Mouse (Mus musculus) heart, postnatal 10 days (tissue): ENCODE data around the gene Ankrd13a. TPM values are rescaled to one million over a fixed set of nuclear protein-coding genes. Genes with fewer than 3 reads are reported as not detected.
"Not testable (repeated sequence)": the region's sequence is repeated elsewhere in the genome, so short reads cannot be mapped to it uniquely, and the experiment has no call there.

ENCODE experiments used
- DNase-seq, 2 experiments: peaks; one replicate each; pipeline ENCODE4 v3.0.0; 2021
- intact Hi-C: fragments of 180-260 bp; cut with DNase I; formaldehyde crosslinking; loops from one replicate; pipeline ENCODE4 v1.15.1; 2025
- microRNA-seq, 2 experiments: library from miRNA; unstranded; fragments of <30 nt; microRNA quantifications; one replicate each; pipeline ENCODE4 v1.2.0; 2022
- total RNA-seq, 2 experiments: library from RNA; stranded (reverse); gene quantifications; 2 replicates each; pipeline ENCODE4 v1.2.3; 2021

Ankrd13a gene
- total RNA-seq, 2 experiments from 2014 or later, result 54.4 to 55.6 TPM

DNA sequence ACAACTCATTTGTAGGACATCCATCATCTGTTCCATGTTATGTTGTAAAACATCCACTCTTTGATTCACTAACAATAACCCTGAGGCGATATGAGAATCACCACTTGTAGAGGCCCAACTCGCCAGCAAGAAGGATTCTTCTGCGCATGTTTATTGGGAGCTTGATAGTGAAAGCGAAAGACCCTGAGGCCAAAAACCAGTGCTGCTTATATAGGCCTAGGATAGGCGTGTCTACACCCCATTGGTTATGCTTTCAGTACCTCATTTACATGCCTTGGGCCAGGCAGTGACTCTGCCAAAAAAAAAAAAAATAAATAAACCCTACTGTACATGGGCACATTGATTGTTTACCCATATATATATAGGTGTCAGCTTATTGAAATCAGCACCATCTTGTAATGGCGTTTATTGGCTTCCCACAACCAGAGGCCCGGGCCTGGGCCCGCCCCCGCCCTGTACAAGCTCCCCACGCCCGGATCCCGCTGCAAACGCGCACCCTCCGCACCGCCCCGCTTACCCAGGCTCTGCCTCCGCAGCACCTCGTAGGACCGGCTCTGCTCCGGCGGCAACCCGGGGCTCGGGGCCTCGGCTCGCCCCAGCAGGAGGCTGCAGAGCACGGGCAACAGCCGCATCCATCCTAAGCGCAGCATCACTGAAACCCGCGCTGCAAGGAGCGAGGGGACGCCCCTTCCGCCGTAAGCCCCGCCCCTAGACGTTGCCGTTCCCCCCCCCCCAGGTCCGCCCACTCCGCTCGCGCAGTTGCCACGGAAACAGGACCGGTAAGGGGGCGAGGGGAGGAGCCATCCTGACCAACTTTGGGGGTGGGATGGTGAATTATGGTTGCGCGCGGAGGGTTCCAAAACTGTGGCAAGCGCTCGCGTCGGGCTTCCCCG is 48.6 kb downstream of the Ankrd13a start, which contains the start of gene 1500011B03Rik:
Gene 1500011B03Rik (minus strand): TSS at position 673 of the 893 bp plus-strand sequence.
- intact Hi-C loops, result no loop called here
- DNase-seq, result peak; percentile 63 to 77

DNA sequence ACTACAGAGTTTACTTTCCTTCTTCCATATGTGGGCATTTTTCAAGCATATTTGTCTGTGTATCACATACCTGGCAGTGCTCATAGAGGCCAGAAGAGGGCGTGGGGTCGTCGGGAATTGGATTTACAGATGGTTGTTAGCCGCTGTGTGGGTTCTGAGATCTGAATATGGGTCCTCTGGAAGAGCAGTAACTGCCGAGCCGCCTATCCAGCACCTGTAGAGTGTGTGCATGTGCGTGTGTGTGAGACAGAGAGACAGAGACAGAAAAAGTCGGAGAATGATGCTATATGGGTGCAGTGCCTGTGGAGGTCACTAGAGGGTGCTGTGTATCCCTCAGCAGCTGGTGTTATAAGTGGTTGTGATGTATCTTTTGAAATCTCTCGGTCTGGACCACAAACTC is 49.7 kb downstream of the Ankrd13a start:
- peak; percentile 45 to 59 for DNase-seq
- intact Hi-C loops, result loop anchor here (1.0 kb wide), 1 partner anchor 78 kb away; no protein-coding TSS in a partner anchor

DNA sequence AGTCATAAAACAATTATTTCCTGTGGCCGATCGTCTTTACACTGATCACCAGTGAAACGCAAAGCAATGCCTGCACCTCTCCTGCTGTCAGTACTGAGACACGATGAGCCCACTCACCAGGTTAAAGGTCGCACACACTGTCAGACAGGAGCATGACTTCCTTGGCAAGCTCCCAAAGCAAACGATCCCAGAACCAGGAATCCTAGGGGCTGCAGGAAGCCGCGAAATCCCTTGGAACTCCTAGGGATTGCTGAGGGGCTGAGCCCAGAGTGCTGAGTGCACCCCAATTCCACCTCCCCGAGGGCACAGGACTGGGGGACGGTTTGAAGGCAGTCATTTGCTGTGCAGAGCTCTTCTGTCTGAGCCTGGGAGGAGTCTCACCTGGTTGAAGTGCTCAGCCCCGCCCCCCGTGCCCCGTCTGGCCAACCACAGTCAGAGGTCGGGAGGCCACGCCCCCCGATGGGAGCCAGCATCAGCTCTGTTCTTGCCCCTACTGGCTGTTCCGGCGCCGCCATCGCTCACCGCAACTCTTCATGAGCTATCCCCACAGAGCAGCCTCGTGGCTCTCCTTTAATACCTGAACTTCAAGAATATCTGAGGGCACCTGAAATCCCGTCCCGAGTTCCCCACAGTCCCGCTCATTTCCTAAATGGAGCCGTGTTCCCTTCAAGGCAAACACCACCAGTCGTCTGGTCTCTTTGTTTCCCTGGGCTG is 51.7 kb downstream of the Ankrd13a start:
- intact Hi-C loops, result no loop called here

DNA sequence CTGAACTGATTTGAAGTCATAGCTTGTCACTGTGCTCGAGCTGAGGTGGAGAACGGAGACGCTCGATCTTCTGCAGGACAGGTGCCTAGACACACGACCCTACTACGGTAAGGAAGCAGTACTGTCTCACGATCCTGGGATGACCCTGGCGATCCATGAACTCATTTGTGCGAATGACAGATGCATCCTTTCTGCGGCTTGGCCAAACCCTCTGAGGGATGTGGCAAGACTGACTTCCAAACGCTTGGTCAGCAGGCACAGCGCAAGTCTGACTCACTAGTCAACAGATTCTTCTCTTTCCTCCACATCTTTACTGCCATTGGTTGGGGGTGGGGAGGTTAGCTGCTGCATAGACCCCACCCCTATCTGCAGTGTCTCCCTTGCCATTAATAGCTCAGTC is 53.0 kb downstream of the Ankrd13a start:
- peak; percentile 21 to 22 for DNase-seq
- intact Hi-C loops, result no loop called here

More for the DNA sequence above, 51.7 kb downstream of the Ankrd13a start:
- peak; percentile 35 to 57 for DNase-seq

DNA sequence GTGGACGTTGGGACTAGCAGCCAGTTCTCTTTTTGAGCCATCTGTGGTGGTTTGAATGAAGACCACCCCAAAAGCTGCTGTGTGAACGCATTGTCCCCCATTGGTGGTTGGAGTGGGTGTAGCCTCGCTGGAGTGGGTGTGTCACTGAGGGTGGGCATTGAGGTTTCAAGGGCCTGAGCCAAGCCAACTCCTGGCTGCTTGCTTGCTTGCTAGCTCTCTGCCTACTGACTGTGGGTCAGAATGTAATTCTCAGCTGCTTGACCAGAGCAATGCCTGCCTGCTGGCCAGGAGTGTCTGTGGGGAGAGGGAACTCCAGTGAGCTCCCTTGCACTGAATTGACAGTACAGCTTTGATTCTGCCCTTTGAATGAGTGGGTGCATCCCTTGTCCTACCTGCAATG is 55.3 kb downstream of the Ankrd13a start:
- intact Hi-C loops, result no loop called here
- DNase-seq, result no peak

DNA sequence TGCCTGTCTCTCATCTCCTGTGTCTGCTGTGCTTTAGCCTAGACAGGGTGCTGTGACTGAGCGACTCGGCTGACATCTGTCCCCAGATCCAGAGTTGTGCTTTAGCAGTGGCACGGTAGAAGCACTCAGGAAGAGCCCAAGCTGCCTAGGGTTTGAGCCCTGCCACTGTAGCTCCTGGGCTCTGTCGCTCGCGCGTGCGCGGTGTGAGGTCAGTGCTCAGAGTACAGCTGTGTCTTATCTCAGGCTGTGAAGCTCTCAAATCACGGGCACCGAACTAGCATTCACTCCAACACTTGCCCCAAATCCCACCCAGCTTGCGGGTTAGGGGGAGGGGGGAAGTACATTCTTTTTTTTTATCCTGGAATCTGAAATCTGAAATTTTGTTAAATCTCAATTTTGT is 62.4 kb downstream of the Ankrd13a start:
- DNase-seq, result no peak
- intact Hi-C loops, result no loop called here

DNA sequence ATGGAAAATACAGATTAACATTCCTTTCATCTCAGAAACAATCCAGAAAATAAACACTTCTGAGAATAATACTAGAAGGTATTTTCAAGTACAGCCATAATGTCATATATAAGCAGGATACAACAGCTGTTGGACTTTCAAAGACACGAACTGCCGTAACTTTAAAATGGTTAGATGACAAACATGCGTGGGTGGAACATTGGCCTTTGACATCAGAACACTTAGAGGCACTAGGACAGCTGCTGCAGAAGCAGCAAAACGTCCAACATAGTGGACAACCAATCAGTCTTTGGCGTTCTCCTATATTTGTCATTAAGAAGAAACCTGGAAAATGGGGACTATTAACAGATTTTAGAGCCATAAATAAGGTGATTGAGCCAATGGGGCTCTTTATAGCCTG is 66.0 kb downstream of the Ankrd13a start:
- DNase-seq, intact Hi-C loops: not testable (repeated sequence)

DNA sequence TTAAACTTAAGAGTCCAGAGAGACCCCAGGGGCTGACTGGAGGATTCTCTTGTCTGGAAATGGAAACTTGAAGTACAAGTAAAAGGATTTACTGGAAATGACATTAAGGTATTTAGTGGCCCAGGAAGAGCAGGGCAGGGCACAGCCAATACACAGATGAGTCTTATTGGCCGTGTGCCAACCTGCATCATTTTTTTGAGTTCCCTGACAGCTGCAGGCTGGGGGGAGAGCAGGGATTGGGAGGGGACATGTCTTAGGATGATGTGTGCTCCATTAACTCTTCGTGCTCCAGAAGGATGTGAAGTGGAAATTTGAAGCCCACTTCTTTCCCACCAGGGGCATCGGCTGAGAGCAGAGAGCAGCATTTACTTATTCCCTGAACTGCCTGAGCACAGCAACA is 67.7 kb downstream of the Ankrd13a start:
- DNase-seq, intact Hi-C loops: not testable (repeated sequence)

DNA sequence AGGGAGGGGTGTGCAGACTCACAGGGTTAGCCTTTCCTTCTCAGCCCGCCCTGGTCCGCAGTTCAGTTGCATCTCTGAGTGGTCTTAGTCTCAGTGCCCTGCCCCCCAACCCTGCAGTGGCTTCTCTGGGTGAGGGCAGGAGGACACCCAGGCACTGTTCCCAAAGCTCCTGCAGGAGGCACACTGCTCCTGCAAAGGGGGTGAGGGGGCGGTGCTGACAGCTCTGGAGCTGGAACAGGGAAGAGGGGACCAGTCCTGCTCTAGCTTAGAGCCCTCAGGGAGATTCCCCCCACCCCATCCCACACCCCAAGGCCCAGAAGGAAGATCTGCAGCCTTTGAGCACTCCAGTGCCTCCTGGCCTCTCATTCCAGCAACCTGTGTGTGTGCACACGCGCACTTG is 68.2 kb downstream of the Ankrd13a start:
- intact Hi-C loops, result no loop called here
- DNase-seq, result no peak

DNA sequence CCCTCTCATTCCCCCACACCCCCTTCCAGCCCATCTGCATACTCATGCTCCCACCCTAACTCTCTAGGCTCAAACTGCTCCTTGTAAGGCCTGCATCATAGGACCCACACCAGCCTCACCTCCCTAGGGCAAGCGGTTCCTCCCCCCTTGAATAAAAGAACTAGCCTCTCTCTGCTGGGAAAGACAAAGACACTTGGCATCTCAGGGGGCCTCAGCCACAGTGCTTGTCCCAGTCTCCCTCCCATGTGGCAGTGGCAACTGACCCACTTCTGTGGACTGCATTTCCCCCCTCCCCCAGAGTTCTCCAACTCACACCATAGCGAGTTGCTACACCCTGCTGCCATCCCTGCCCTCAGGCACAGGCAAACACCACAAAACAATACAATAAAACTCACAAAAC is 69.9 kb downstream of the Ankrd13a start:
- intact Hi-C loops, DNase-seq: not testable (repeated sequence)

DNA sequence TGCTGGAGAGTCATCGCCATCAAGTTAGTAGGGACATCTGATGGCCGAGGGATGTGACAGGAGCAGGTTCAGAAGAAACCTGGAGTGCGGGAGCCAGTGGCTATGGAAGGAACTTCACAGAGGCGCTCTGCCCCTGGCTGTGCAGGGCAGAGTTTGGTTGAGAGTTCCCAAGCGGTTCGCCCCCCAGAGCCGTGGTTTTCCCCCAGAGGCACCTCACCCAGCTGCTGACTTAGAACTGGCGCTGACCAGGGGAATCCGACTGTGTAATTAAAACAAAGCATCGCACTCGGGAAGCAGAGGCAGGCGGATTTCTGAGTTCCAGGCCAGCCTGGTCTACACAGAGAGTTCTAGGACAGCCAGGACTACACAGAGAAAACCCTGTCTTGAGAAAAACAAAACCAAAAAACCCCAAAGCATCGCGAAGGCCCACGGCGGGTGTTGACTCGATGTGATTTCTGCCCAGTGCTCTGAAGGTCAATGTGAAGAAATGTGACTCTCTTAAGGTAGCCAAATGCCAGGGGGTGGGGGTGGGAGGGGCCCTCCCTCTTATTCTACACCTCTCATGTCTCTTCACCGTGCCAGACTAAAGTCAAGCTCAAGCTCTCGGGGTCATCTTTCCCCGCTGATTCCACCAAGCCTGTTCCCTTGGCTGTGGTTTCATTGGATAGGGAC is 77.2 kb downstream of the Ankrd13a start:
- intact Hi-C loops, result no loop called here

DNA sequence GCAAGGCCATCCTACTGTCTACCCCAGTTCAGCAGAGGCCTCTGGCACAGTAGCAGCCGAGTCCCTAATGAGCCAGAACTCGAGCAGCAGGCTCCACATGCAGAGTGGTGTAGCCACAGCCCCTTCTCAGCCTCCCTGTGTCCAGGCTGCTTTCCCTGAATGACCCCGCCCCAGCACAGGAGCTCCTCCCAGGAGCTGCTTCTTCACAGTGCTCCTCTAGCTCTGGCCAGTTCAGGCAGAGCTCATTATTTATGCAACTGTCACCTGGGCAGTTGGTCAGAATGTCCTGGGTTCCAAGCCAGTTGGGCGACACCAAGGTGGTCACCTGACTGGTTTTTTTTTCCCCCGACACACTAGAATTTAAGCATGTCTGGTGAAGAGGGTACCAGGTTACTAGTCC is 78.9 kb downstream of the Ankrd13a start, which contains the start of gene 4930519G04Rik:
Gene 4930519G04Rik (plus strand): TSS at position 301 of the 400 bp plus-strand sequence.
- intact Hi-C loops, DNase-seq: not testable (repeated sequence)

More for the DNA sequence above, 77.2 kb downstream of the Ankrd13a start:
- no peak for DNase-seq

Small RNA genes within 50 kb of the gene (microRNA-seq; reads per million reads assigned to microRNA genes)
- gene Mir6240, result 10.1 to 10.7 reads per million in 2 experiments

Other genes starting within 250 kb of the Ankrd13a start
- 1 to 10 TPM; 7.2 to 8.0 TPM for gene Fam222a, start 206.7 kb upstream of the Ankrd13a start, total RNA-seq
- gene Trpv4, start 116.3 kb upstream of the Ankrd13a start, total RNA-seq, result 1 to 10 TPM; 2.9 to 6.0 TPM
- 10 to 100 TPM; 20.6 to 21.5 TPM for gene Gltp, start 83.7 kb upstream of the Ankrd13a start, total RNA-seq
- gene Tchp, start 66.9 kb upstream of the Ankrd13a start, total RNA-seq, result 1 to 10 TPM; 5.1 to 5.7 TPM
- 10 to 100 TPM; 48.0 to 52.2 TPM for gene Git2, start 840 bp downstream of the Ankrd13a start, total RNA-seq
- 10 to 100 TPM; 15.5 to 17.8 TPM for gene 1500011B03Rik, start 48.8 kb downstream of the Ankrd13a start, total RNA-seq
- gene 4930519G04Rik, start 79.0 kb downstream of the Ankrd13a start, total RNA-seq, result not detected
- gene Gm9936, start 84.0 kb downstream of the Ankrd13a start, total RNA-seq, result not detected
- gene Oasl2, start 122.3 kb downstream of the Ankrd13a start, total RNA-seq, result 1 to 10 TPM; 2.2 to 3.7 TPM
- under 1 TPM; 0.40 to 0.50 TPM for gene Oasl1, start 148.6 kb downstream of the Ankrd13a start, total RNA-seq
- gene 2210016L21Rik, start 167.5 kb downstream of the Ankrd13a start, total RNA-seq, result 10 to 100 TPM; 27.1 to 30.3 TPM
- not detected for gene Hnf1a, start 196.4 kb downstream of the Ankrd13a start, total RNA-seq
- 10 to 100 TPM; 51.9 to 56.5 TPM for gene Sppl3, start 236.5 kb downstream of the Ankrd13a start, total RNA-seq